Mouse (Mus musculus) neural tube, embryonic 11.5 days (tissue): ENCODE measurements around the gene Zfp410. TPM values are rescaled to one million over a fixed set of nuclear protein-coding genes. Genes with fewer than 3 reads are reported as not detected.
"Not testable (repeated sequence)": the region's sequence is repeated elsewhere in the genome, so short reads cannot be mapped to it uniquely, and the experiment has no call there.

Source experiments
- ATAC-seq: fragments of 200-750 bp; cut with Nextera tagmentation; 2 replicates; pipeline ENCODE4 v1.8.0; 2017; ENCODE audit warnings: moderate number of reproducible peaks, mild to moderate bottlenecking, moderate TSS enrichment, moderate library complexity; ENCODE audit not compliant: insufficient read depth, low FRiP score, low TSS enrichment
- DNase-seq: peaks from one replicate; pipeline ENCODE4 v3.0.0-alpha.2; 2015; ENCODE audit warnings: low spot score
- H3K27ac ChIP-seq: fragments of 300-500 bp; sonication (generic); 2 replicates; pipeline ENCODE4 v1.5.1; 2014; ENCODE audit warnings: low read depth, mild to moderate bottlenecking, low read length
- H3K27me3 ChIP-seq: fragments of 300-500 bp; sonication (generic); 2 replicates; pipeline ENCODE4 v1.6.1; 2014; ENCODE audit warnings: mild to moderate bottlenecking, low read length, mixed read lengths; ENCODE audit not compliant: control insufficient read depth, insufficient read depth
- H3K36me3 ChIP-seq: fragments of 300-500 bp; sonication (generic); 2 replicates; pipeline ENCODE4 v1.6.1; 2014; ENCODE audit warnings: mild to moderate bottlenecking, low read length, moderate library complexity, mixed read lengths; ENCODE audit not compliant: control insufficient read depth, insufficient read depth
- H3K4me1 ChIP-seq: fragments of 300-500 bp; sonication (generic); 2 replicates; pipeline ENCODE4 v1.6.1; 2014; ENCODE audit warnings: low read length, mixed read lengths; ENCODE audit not compliant: control insufficient read depth, insufficient read depth
- H3K4me2 ChIP-seq: fragments of 300-500 bp; sonication (generic); 2 replicates; pipeline ENCODE4 v1.6.1; 2014; ENCODE audit warnings: low read depth, mild to moderate bottlenecking, moderate library complexity
- H3K4me3 ChIP-seq: fragments of 300-500 bp; sonication (generic); 2 replicates; pipeline ENCODE4 v1.5.1; 2014; ENCODE audit warnings: low read depth, low read length
- H3K9ac ChIP-seq: fragments of 300-500 bp; sonication (generic); 2 replicates; pipeline ENCODE4 v1.6.1; 2014; ENCODE audit warnings: mild to moderate bottlenecking, low read length
- H3K9me3 ChIP-seq: fragments of 300-500 bp; sonication (generic); 2 replicates; pipeline ENCODE4 v1.6.1; 2016; ENCODE audit warnings: low read length; ENCODE audit not compliant: control insufficient read depth
- WGBS: fragments of 180-500 bp; shearing (Covaris S2); extraction: QIAGEN DNeasy Blood & Tissue Kit; methylation state at CpG from one replicate; pipeline ENCODE4 v1.1.7; 2014; 5-methylcytosine and 5-hydroxymethylcytosine counted together
- polyA plus RNA-seq: library from polyadenylated mRNA; unstranded; fragments of >200 nt; fragmentation: Nextera tagmentation; extraction: Ambion mirVana; gene quantifications from 2 replicates; pipeline ENCODE4 v1.2.1, GENCODE M21; 2014

Gene Zfp410
- polyA plus RNA-seq, 1 experiment from 2014 or later: 119 TPM

GRCm38 (mm10) chr12:84327111-84327512 is 10.5 kb downstream of the Zfp410 start:
- Histone ChIP-seq H3K27me3 (no peaks in the 10 kb centered on the region), H3K4me2 (no peak overlapping the region), H3K36me3 (peaks cover 9% of the 10 kb centered on the region), H3K27ac (no peak overlapping the region), H3K9me3 (no peaks in the 10 kb centered on the region), H3K4me3 (no peak overlapping the region), H3K9ac (no peak overlapping the region), H3K4me1 (no peaks in the 10 kb centered on the region)
- no peak for ATAC-seq
- 86% methylated on average over 4 of the region's 4 CpGs for WGBS
- no peak for DNase-seq

GRCm38 (mm10) chr12:84336963-84337625 is 20.4 kb downstream of the Zfp410 start:
- Histone ChIP-seq H3K4me3 (no peak overlapping the region), H3K9ac (no peak overlapping the region), H3K36me3 (peaks cover 9% of the 10 kb centered on the region), H3K27ac (no peak overlapping the region), H3K27me3 (no peaks in the 10 kb centered on the region), H3K9me3 (no peaks in the 10 kb centered on the region), H3K4me1 (no peaks in the 10 kb centered on the region), H3K4me2 (no peak overlapping the region)
- DNase-seq (no peak), ATAC-seq (no peak)
- WGBS: 92% methylated on average over 11 of the region's 11 CpGs

GRCm38 (mm10) chr12:84347192-84347591 is 30.5 kb downstream of the Zfp410 start:
- Histone ChIP-seq H3K4me3 (no peak overlapping the region), H3K9ac (no peak overlapping the region), H3K27ac (no peak overlapping the region), H3K9me3 (no peaks in the 10 kb centered on the region), H3K36me3 (peaks cover 2% of the 10 kb centered on the region; the same call in 1 of the 2 replicates), H3K4me1 (no peaks in the 10 kb centered on the region), H3K4me2 (no peak overlapping the region), H3K27me3 (no peaks in the 10 kb centered on the region)
- ATAC-seq (no peak), DNase-seq (peak; percentile 40)
- 39% methylated on average over 2 of the region's 2 CpGs for WGBS

- H3K36me3 ChIP-seq, H3K27ac ChIP-seq, H3K27me3 ChIP-seq, H3K9ac ChIP-seq, H3K4me2 ChIP-seq, ATAC-seq, DNase-seq, H3K9me3 ChIP-seq, H3K4me3 ChIP-seq, H3K4me1 ChIP-seq: not testable (repeated sequence)
- WGBS: 94% methylated on average over 2 of the region's 2 CpGs
Measured at GRCm38 (mm10) chr12:84358699-84359098, 42.0 kb downstream of the Zfp410 start.

- H3K27me3 ChIP-seq: no peaks in the 10 kb centered on the region
- peak within 1 kb of the TSS; percentile 64 for H3K9ac ChIP-seq
- H3K4me3 ChIP-seq: peak within 1 kb of the TSS; percentile 69
- no peak within 1 kb of the TSS for H3K27ac ChIP-seq
- H3K36me3 ChIP-seq: no peaks in the 10 kb centered on the region
- peaks cover 7% of the 10 kb centered on the region; the same call in 1 of the 2 replicates for H3K4me1 ChIP-seq
- WGBS: under 1% methylated on average over 51 of the region's 51 CpGs
- DNase-seq: peak; percentile 94
- H3K4me2 ChIP-seq: peak within 1 kb of the TSS; percentile 74
- H3K9me3 ChIP-seq: no peaks in the 10 kb centered on the region
- peak; percentile 98 for ATAC-seq
Measured at GRCm38 (mm10) chr12:84361555-84362489, 45.2 kb downstream of the Zfp410 start, which contains the start of the genes Coq6 and Fam161b. Gene Coq6 (plus strand): TSS chr12:84361657. Gene Fam161b (minus strand): TSS chr12:84361833.

DNA sequence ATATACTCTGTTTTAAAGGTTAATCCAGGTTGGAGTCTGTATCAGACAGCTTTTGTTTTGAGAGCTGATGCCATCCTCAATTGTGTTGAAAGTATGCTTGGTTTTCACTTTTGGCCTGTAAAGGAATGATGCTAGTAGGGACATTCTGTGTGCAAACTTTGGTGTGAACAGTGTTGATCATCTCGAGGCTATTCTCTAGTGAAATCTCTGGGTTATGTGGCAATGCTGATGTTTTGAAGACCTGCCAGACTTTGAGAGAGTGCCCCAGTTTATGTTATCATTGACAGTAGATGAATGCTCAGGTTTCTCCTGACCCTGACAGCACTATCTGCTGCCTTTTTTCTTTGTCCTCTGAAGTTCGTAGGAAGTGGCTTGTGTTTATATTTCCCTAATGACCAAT is 46.2 kb downstream of the Zfp410 start:
- DNase-seq: no peak
- Histone ChIP-seq H3K9ac (no peak overlapping the region), H3K4me2 (peak overlapping the region; percentile 74), H3K36me3 (peaks cover 3% of the 10 kb centered on the region; the same call in 1 of the 2 replicates), H3K4me1 (peaks cover 7% of the 10 kb centered on the region; the same call in 1 of the 2 replicates), H3K4me3 (peak overlapping the region; percentile 69), H3K9me3 (no peaks in the 10 kb centered on the region), H3K27me3 (no peaks in the 10 kb centered on the region), H3K27ac (no peak overlapping the region)
- WGBS: 77% methylated on average over 2 of the region's 2 CpGs
- no peak for ATAC-seq

DNA sequence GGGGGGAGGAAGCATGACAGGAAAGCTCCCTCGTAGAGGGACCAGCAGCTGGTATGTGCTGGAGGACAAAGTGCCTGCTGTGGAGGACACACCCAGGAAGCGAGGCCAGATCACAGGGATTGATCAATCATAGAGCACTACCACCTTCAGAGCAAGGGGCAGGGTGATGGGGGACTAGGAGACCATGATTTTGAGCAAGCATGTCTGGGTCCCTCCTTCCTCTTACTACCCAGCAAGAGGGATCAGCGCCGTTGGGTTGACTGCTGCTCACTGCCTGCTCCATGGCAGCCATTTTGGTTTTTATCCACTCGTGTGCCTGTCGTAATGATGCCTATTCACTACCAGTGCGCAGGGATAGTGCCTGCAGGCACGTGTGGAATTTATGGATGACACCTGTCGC is 47.6 kb downstream of the Zfp410 start:
- H3K9ac ChIP-seq: no peak overlapping the region
- no peaks in the 10 kb centered on the region for H3K27me3 ChIP-seq
- no peak for DNase-seq
- 83% methylated on average over 9 of the region's 9 CpGs for WGBS
- no peak overlapping the region for H3K4me2 ChIP-seq
- H3K4me1 ChIP-seq: peaks cover 7% of the 10 kb centered on the region; the same call in 1 of the 2 replicates
- no peak overlapping the region for H3K27ac ChIP-seq
- H3K9me3 ChIP-seq: no peaks in the 10 kb centered on the region
- H3K36me3 ChIP-seq: peaks cover 3% of the 10 kb centered on the region; the same call in 1 of the 2 replicates
- no peak for ATAC-seq
- no peak overlapping the region for H3K4me3 ChIP-seq

DNA sequence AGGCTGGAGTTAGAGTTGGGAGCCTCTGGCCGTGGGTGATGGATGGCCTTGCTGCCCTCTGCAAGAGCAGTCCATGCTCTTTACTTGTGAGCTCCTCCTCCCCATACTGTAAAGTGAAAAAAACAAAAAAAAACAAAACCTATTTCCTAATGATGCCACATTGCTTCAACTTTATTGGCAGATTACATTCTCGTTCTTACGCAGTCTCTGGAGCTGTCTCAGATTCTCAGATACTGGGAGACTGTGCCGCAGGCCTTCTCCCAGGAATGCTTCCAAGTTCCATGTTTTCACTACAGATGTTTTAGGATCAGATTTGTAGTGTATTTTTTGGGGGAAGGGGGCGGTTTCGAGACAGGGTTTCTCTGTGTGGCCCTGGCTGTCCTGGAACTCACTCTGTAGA is 48.5 kb downstream of the Zfp410 start:
- H3K4me3 ChIP-seq: no peak overlapping the region
- 93% methylated on average over 6 of the region's 6 CpGs for WGBS

More for the DNA sequence above, 48.5 kb downstream of the Zfp410 start:
- ATAC-seq (no peak), DNase-seq (no peak)
- no peak overlapping the region for H3K9ac ChIP-seq
- H3K27me3 ChIP-seq: no peaks in the 10 kb centered on the region
- peaks cover 7% of the 10 kb centered on the region; the same call in 1 of the 2 replicates for H3K4me1 ChIP-seq
- H3K9me3 ChIP-seq: no peaks in the 10 kb centered on the region
- H3K27ac ChIP-seq: no peak overlapping the region
- H3K36me3 ChIP-seq: peaks cover 5% of the 10 kb centered on the region; the same call in 1 of the 2 replicates
- no peak overlapping the region for H3K4me2 ChIP-seq
